Mouse (Mus musculus) heart, embryonic 11.5 days (tissue): ENCODE results near the gene Fam219b. TPM values are rescaled to one million over a fixed set of nuclear protein-coding genes. Genes with fewer than 3 reads are reported as not detected.

Experiments used
- ATAC-seq: fragments of 200-750 bp; cut with Nextera tagmentation; replicated peaks from 2 replicates; pipeline ENCODE4 v1.8.0; 2017; ENCODE audit warnings: moderate library complexity; ENCODE audit not compliant: insufficient number of reproducible peaks, low FRiP score, low TSS enrichment
- H3K27ac ChIP-seq: fragments of 300-500 bp; sonication (generic); 2 replicates; pipeline ENCODE4 v1.5.1; 2014; ENCODE audit warnings: mild to moderate bottlenecking, low read depth, low read length
- H3K27me3 ChIP-seq: fragments of 300-500 bp; sonication (generic); 2 replicates; pipeline ENCODE4 v1.6.1; 2014; ENCODE audit warnings: mild to moderate bottlenecking, low read length, mixed read lengths; ENCODE audit not compliant: control insufficient read depth, insufficient read depth
- H3K36me3 ChIP-seq: fragments of 300-500 bp; sonication (generic); 2 replicates; pipeline ENCODE4 v1.6.1; 2014; ENCODE audit warnings: mild to moderate bottlenecking, low read length, moderate library complexity, mixed read lengths; ENCODE audit not compliant: control insufficient read depth, insufficient read depth
- H3K4me1 ChIP-seq: fragments of 300-500 bp; sonication (generic); 2 replicates; pipeline ENCODE4 v1.6.1; 2014; ENCODE audit warnings: low read length; ENCODE audit not compliant: control insufficient read depth, insufficient read depth
- H3K4me2 ChIP-seq: fragments of 300-500 bp; sonication (generic); 2 replicates; pipeline ENCODE4 v1.6.1; 2014; ENCODE audit warnings: mild to moderate bottlenecking, moderate library complexity
- H3K4me3 ChIP-seq: fragments of 300-500 bp; sonication (generic); 2 replicates; pipeline ENCODE4 v1.5.1; 2014; ENCODE audit warnings: low read depth, low read length
- H3K9ac ChIP-seq: fragments of 300-500 bp; sonication (generic); 2 replicates; pipeline ENCODE4 v1.6.1; 2014; ENCODE audit warnings: mild to moderate bottlenecking, low read depth, low read length, moderate library complexity
- H3K9me3 ChIP-seq: fragments of 300-500 bp; sonication (generic); replicated peaks from 2 replicates; pipeline ENCODE4 v1.6.1; 2016; ENCODE audit warnings: low read length; ENCODE audit not compliant: control insufficient read depth
- WGBS: fragments of 180-500 bp; shearing (Covaris S2); extraction: QIAGEN DNeasy Blood & Tissue Kit; methylation state at CpG from one replicate; pipeline ENCODE4 v1.1.7; 2014; ENCODE audit not compliant: insufficient replicate concordance; 5-methylcytosine and 5-hydroxymethylcytosine counted together
- polyA plus RNA-seq: library from polyadenylated mRNA; unstranded; fragments of >200 nt; fragmentation: Nextera tagmentation; extraction: Ambion mirVana; gene quantifications from 2 replicates; pipeline ENCODE4 v1.2.1, GENCODE M21; 2014

Gene Fam219b
- polyA plus RNA-seq, 1 experiment from 2014 or later = 12.6 TPM

DNA sequence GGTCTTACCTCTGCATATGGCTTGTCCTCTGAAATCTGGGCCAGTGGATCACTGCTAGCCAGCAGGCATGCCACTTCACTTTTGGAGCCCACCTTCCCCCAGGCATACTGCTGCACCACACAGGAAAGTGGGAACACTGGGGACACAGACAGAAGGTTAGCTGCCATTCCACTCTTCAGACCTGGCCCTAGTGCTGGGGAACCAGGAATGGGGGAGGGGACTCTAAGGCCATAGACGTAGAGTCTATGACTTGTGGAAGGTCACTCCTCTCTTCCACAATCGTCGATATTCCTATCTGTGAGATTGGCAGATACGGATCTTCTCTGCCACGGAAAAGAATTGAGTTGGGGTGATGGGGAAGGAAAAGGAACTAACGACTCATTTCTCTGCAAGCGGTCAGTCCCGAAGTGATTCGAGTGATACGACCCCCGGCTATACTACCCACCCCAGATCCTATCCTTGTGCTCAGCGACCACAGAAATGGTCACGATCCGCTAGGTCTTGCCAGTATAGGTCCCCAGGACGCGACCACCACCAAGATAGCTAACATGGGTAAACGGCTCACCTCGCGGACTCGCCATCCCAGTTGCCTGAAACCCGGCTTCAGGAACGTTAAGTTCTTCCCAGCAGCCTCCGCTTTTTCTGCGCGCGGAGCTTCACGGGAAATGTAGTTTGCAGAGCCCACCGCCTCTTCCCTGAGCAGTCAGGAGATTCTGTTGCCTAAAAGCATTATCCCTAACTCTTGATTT is 15.0 kb downstream of the Fam219b start, which contains the start of gene Mpi:
Mpi (minus strand) TSS at position 625 of the 749 bp plus-strand sequence.
- H3K27me3 ChIP-seq = no peaks in the 10 kb centered on the region
- H3K4me1 ChIP-seq = peaks cover 17% of the 10 kb centered on the region
- H3K36me3 ChIP-seq = peaks cover 3% of the 10 kb centered on the region; the same call in 1 of the 2 replicates
- H3K4me3 ChIP-seq = peak within 1 kb of the TSS; percentile 63
- H3K4me2 ChIP-seq = peak within 1 kb of the TSS; percentile 76
- under 1% methylated on average over 28 of the region's 28 CpGs for WGBS
- H3K9ac ChIP-seq = peak within 1 kb of the TSS; percentile 75
- 0 out of 2 replicates have a peak, but pooled peaks have one; percentile 41 for ATAC-seq
- H3K9me3 ChIP-seq = no peaks in the 10 kb centered on the region
- no peak within 1 kb of the TSS for H3K27ac ChIP-seq

DNA sequence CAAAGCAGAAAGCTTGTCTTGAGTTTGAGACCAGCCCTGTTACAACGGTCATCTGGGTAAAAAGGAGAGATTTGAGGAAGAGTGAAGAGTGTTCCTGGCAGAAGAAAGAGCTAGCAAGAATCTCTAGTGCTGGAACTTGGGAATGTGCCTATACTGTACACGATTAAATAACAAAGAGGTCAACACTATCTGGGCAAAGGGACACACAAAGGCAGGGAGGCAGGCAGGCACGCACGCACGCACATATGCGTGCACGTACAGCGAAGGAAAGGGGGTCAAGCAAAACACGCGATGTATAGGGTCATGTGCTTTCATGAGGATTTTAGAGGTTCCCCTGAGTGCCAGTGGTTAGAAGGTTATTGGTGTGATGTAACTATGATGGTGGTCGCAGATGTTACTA is 15.8 kb downstream of the Fam219b start:
- Histone ChIP-seq H3K9ac (no peak overlapping the region), H3K27ac (no peak overlapping the region), H3K27me3 (no peaks in the 10 kb centered on the region), H3K4me1 (peaks cover 14% of the 10 kb centered on the region), H3K36me3 (0 out of 2 replicates have a peak, but pooled peaks cover 3% of the 10 kb centered on the region), H3K9me3 (no peaks in the 10 kb centered on the region), H3K4me2 (no peak overlapping the region), H3K4me3 (no peak overlapping the region)
- no peak for ATAC-seq
- 69% methylated on average over 11 of the region's 11 CpGs for WGBS

GRCm38 (mm10) chr9:57554753-57555152 is 17.4 kb downstream of the Fam219b start:
- no peak overlapping the region for H3K4me3 ChIP-seq
- no peak overlapping the region for H3K27ac ChIP-seq
- no peaks in the 10 kb centered on the region for H3K36me3 ChIP-seq
- 40% methylated on average over 3 of the region's 3 CpGs for WGBS
- H3K9me3 ChIP-seq = no peaks in the 10 kb centered on the region
- no peaks in the 10 kb centered on the region for H3K27me3 ChIP-seq
- no peak overlapping the region for H3K9ac ChIP-seq
- H3K4me1 ChIP-seq = peaks cover 13% of the 10 kb centered on the region
- ATAC-seq = no peak
- H3K4me2 ChIP-seq = no peak overlapping the region

DNA sequence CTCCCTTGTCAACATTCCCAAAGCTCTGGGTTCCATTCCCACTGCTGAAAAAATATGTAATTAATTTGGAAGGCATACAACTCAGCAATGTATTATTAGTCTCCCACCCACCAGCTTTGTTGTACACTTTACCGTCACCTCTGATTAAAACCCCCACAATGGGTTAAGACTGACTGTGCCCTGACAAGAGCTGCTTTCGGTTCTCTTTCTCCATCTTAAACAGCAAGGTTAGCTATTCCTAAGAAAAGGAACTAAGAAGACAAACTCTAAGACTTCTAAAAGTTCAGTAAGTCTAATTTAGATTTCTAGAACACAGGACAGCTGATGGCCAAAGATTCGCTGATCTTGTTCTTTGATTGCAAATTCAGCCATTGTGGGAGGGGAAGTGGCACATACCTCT is 19.9 kb downstream of the Fam219b start:
- Histone ChIP-seq H3K9ac (no peak overlapping the region), H3K27me3 (no peaks in the 10 kb centered on the region), H3K27ac (no peak overlapping the region), H3K4me1 (peaks cover 13% of the 10 kb centered on the region), H3K36me3 (no peaks in the 10 kb centered on the region), H3K9me3 (no peaks in the 10 kb centered on the region), H3K4me3 (no peak overlapping the region), H3K4me2 (no peak overlapping the region)
- 72% methylated on average over 3 of the region's 3 CpGs for WGBS
- no peak for ATAC-seq

DNA sequence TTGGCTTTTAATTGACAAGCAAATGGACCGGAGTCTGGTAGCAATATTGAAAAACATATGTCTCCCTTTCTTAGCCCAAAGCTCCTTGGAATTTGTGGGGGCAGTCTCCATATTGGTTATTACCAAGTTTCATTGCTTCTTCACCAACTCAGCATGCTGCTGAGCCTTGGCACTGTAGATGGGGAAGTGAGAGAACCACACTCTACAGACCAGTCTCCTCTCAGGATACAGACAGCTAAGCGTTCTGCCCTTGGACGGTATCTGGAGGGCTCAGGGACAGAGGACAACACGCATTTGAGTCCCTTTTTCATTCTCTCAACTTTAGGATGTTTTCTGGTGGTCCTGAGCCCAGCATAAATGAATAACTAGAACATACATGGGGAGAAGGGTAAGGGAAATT is 21.3 kb downstream of the Fam219b start:
- no peaks in the 10 kb centered on the region for H3K9me3 ChIP-seq
- WGBS = 80% methylated on average over 4 of the region's 4 CpGs
- no peak overlapping the region for H3K4me2 ChIP-seq
- ATAC-seq = no peak
- no peaks in the 10 kb centered on the region for H3K27me3 ChIP-seq
- no peak overlapping the region for H3K27ac ChIP-seq
- no peak overlapping the region for H3K4me3 ChIP-seq
- no peak overlapping the region for H3K9ac ChIP-seq
- no peaks in the 10 kb centered on the region for H3K36me3 ChIP-seq
- peaks cover 25% of the 10 kb centered on the region for H3K4me1 ChIP-seq

DNA sequence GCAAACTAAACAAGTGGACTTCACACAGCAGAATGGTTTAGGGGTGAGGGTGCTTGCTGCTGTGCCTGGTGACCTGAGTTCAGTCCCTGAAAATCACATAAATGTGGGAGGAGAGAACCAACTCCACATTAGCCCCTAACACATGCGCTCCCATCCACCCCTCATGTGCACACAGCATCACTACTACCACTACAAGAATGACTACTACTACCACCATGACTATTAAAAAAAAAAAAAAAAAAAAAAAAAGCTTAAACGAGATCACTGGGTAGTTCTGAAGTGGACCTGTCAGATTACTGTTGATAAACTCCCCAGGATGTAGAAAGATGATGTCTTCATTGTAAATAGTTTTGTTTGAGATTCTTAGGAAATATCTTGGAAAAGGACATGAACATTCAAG is 22.2 kb downstream of the Fam219b start:
- H3K9me3 ChIP-seq = no peaks in the 10 kb centered on the region
- 68% methylated on average over 2 of the region's 2 CpGs for WGBS
- H3K36me3 ChIP-seq = no peaks in the 10 kb centered on the region
- H3K27me3 ChIP-seq = no peaks in the 10 kb centered on the region
- peaks cover 25% of the 10 kb centered on the region for H3K4me1 ChIP-seq
- no peak for ATAC-seq
- H3K4me3 ChIP-seq = no peak overlapping the region
- no peak overlapping the region for H3K4me2 ChIP-seq
- H3K27ac ChIP-seq = no peak overlapping the region
- no peak overlapping the region for H3K9ac ChIP-seq

GRCm38 (mm10) chr9:57560263-57560662 is 22.9 kb downstream of the Fam219b start:
- no peak for ATAC-seq
- Histone ChIP-seq H3K9ac (peak overlapping the region; percentile 85), H3K9me3 (no peaks in the 10 kb centered on the region), H3K27ac (no peak overlapping the region), H3K4me3 (peak overlapping the region; percentile 79), H3K4me2 (peak overlapping the region; percentile 89), H3K27me3 (no peaks in the 10 kb centered on the region), H3K4me1 (peaks cover 25% of the 10 kb centered on the region), H3K36me3 (no peaks in the 10 kb centered on the region)
- WGBS = 27% methylated on average over 7 of the region's 7 CpGs

DNA sequence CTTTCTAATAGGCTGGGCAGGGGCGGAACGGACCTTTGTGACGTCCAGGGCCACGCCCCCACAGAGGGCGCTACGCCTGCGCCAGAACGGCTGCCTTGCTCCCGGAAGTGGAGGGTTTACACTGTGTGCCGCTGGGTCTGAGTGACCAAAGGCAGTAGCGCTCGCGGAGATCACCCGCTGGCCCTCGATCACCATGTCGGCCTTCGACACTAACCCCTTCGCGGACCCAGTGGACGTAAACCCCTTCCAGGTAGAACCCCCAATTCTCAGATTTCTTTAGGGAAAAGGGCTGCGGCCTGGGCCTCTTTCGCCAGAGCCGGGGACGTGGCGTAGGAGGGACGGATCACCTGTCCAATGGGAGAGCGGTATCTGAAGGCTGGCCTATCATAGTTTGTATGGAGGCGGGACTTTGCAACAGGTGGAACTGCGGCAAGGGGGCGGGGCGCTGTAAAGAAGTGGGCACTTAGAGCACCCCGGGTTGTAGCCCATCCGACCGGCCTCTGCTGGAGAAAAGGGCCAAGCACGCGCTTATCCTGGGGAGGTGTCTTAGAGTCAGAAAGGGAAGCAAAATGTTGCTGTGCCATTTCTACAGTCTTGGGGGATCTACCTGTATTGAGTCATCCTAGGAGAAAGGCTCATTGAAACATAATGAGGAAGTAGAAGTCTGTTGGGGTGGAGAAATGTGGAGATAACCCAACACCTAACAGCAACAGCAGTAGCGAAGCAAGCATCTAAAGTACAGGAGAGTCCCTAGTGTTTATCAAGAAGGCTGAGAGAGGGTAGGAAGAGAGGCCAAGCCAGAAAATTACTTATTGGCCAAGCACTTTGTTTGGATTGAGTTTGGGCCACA is 23.8 kb downstream of the Fam219b start, which contains the start of gene Scamp2:
Scamp2 (plus strand) TSS at position 83 of the 850 bp plus-strand sequence.
- Histone ChIP-seq H3K9me3 (no peaks in the 10 kb centered on the region), H3K36me3 (no peaks in the 10 kb centered on the region), H3K4me1 (peaks cover 25% of the 10 kb centered on the region), H3K27ac (peak within 1 kb of the TSS; percentile 54; the same call in 1 of the 2 replicates), H3K4me3 (peak within 1 kb of the TSS; percentile 79), H3K27me3 (no peaks in the 10 kb centered on the region), H3K9ac (peak within 1 kb of the TSS; percentile 85), H3K4me2 (peak within 1 kb of the TSS; percentile 89)
- ATAC-seq = peak; percentile 98
- under 1% methylated on average over 37 of the region's 37 CpGs for WGBS
